Mouse (Mus musculus): ENCODE data around the gene Mcam. TPM values are rescaled to one million over a fixed set of nuclear protein-coding genes. Genes with fewer than 3 reads are reported as not detected.
A peak's percentile ranks its signal among the peaks of the same experiment; 100 is the strongest.

Gene Mcam
- polyA plus RNA-seq, 1 experiment: 27.9 TPM

DNA sequence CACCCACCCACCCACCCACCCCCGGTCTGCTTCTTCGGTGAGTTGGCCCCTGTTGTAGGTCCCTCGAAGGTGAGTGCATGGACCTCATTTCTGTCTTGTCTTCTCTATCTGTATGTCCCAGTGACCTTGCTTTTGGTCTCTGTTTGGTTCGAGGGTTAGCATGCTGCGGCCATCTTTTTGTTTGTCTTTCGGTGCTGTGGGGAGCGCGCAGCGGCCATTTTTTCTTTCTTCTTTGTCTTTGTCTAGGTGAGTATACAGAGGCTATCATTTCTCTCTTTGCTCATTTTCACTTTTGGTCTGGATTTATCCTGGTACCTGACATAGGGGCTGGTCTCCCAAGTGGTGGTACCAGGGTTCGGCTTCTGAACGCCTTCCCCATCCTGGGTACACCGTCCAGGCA is 44.5 kb downstream of the Mcam start:
- TF ChIP-seq POLR2A (IDR thresholded peaks at IDR 0.05; ENCODE audit: low read depth, low read length) (no peak), CTCF (conservative IDR thresholded peaks at IDR 0.05; ENCODE audit: insufficient read depth, insufficient read length, low read depth, low read length) (no peak)
- Histone ChIP-seq H3K27ac (ENCODE audit: insufficient read depth, low read depth, low read length) (no peak overlapping the region), H3K36me3 (ENCODE audit: control insufficient read depth, insufficient read depth, low read length) (no peaks in the 10 kb centered on the region), H3K4me1 (ENCODE audit: control insufficient read depth, insufficient read depth, low read length) (peaks cover 16% of the 10 kb centered on the region), H3K27me3 (replicated peaks; ENCODE audit: control insufficient read depth, insufficient read depth, low read length) (no peaks in the 10 kb centered on the region), H3K4me3 (ENCODE audit: insufficient read depth, low read depth, low read length) (no peak overlapping the region)
- no peak for DNase-seq
- whole genome bisulfite sequencing: 97% methylated on average over 12 of the region's 12 CpGs

DNA sequence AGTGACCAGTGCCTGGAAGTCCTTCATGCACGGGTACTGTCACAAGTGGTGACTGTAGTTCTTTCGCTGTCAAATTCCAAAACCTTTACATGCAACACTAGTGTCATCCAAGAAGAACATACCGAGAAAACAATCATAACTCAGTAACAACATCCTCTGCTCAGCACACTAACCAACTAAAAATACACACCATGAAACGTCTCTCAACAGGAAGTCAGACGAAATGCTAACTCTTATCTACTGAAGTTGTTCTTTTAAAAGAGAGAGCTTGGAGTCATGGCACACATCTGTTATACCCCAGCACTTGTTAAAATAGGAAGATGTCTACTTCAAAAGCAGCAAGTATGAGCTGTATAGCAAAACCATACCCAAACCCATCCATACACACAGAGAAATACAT is 47.3 kb downstream of the Mcam start:
- Histone ChIP-seq H3K4me1 (ENCODE audit: control insufficient read depth, insufficient read depth, low read length) (peaks cover 6% of the 10 kb centered on the region; the same call in 1 of the 2 replicates), H3K27me3 (replicated peaks; ENCODE audit: control insufficient read depth, insufficient read depth, low read length) (no peaks in the 10 kb centered on the region), H3K36me3 (ENCODE audit: control insufficient read depth, insufficient read depth, low read length) (no peaks in the 10 kb centered on the region), H3K27ac (ENCODE audit: insufficient read depth, low read depth, low read length) (no peak overlapping the region), H3K4me3 (ENCODE audit: insufficient read depth, low read depth, low read length) (no peak overlapping the region)
- TF ChIP-seq POLR2A (IDR thresholded peaks at IDR 0.05; ENCODE audit: low read depth, low read length) (no peak), CTCF (conservative IDR thresholded peaks at IDR 0.05; ENCODE audit: insufficient read depth, insufficient read length, low read depth, low read length) (no peak)
- 47% methylated on average over 5 of the region's 5 CpGs for WGBS
- DNase-seq: no peak

DNA sequence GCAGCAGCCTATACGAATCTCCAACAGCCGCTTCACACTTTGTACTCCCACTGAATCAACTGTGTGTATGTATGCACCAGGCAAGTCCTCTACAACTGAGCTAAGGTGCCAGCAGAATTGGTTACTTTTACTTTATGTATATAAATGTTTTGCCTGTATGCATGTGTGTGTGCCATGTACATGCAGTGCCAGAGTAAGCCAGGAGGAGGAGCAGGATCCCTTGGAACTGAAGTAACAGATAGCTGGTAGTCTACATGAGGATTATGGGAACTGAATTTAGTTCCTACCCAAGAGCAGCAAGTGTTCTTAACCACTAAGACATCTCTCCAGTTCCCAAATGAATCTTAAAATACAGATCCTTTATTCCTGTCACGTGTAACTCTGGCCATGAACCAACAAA is 48.0 kb downstream of the Mcam start:
- no peaks in the 10 kb centered on the region for H3K36me3 ChIP-seq (ENCODE audit: control insufficient read depth, insufficient read depth, low read length)
- WGBS: 82% methylated on average over 3 of the region's 3 CpGs
- TF ChIP-seq POLR2A (IDR thresholded peaks at IDR 0.05; ENCODE audit: low read depth, low read length) (no peak), CTCF (conservative IDR thresholded peaks at IDR 0.05; ENCODE audit: insufficient read depth, insufficient read length, low read depth, low read length) (peak; percentile 66)
- H3K27ac ChIP-seq (ENCODE audit: insufficient read depth, low read depth, low read length): no peak overlapping the region
- no peak overlapping the region for H3K4me3 ChIP-seq (ENCODE audit: insufficient read depth, low read depth, low read length)
- peaks cover 6% of the 10 kb centered on the region; the same call in 1 of the 2 replicates for H3K4me1 ChIP-seq (ENCODE audit: control insufficient read depth, insufficient read depth, low read length)
- DNase-seq: peak; percentile 58
- no peaks in the 10 kb centered on the region for H3K27me3 ChIP-seq (replicated peaks; ENCODE audit: control insufficient read depth, insufficient read depth, low read length)

DNA sequence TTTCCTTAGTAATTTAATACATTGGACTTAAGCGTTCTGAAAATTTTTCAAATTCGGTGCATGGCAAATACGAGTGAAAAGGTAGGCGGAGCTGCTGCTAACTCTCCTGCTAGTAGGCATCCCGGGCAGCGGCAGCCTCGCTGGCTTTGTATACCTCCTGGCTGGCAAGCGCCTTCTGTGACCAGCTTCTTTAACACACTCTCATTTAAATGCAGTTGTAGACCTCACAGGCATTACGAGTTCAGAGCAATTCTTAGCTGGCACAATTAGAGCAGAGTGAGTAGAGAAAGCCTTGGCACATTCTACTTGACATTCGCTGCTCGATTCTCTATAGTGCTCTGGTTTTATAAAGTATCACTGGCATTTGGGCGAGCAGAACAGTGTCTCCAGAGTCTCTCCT is 54.0 kb downstream of the Mcam start:
- no peak overlapping the region for H3K4me3 ChIP-seq (ENCODE audit: insufficient read depth, low read depth, low read length)
- DNase-seq: no peak
- no peaks in the 10 kb centered on the region for H3K4me1 ChIP-seq (ENCODE audit: control insufficient read depth, insufficient read depth, low read length)
- 68% methylated on average over 12 of the region's 12 CpGs for WGBS
- TF ChIP-seq CTCF (conservative IDR thresholded peaks at IDR 0.05; ENCODE audit: insufficient read depth, insufficient read length, low read depth, low read length) (no peak), POLR2A (IDR thresholded peaks at IDR 0.05; ENCODE audit: low read depth, low read length) (no peak)
- no peaks in the 10 kb centered on the region for H3K27me3 ChIP-seq (replicated peaks; ENCODE audit: control insufficient read depth, insufficient read depth, low read length)
- H3K36me3 ChIP-seq (ENCODE audit: control insufficient read depth, insufficient read depth, low read length): no peaks in the 10 kb centered on the region; the same call in 1 of the 2 replicates
- H3K27ac ChIP-seq (ENCODE audit: insufficient read depth, low read depth, low read length): no peak overlapping the region

DNA sequence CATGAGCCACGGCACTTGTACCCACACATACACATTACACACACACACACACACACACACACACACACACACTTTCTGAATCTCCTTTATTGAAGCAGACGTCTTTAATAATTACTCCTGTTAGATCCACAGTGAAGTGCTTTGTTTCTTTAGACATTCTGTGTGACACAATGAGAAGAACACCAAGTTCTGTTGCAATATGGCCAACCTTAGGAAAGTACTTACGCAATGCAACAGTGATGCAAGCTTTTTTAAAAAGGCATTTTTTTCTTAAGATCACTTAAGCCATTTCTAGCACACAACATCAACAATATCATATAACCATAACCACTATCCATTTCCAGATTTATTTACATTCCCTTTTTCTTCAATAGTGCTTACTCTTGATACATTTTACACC is 56.9 kb downstream of the Mcam start:
- DNase-seq: no peak
- WGBS: 76% methylated on average over 3 of the region's 3 CpGs

DNA sequence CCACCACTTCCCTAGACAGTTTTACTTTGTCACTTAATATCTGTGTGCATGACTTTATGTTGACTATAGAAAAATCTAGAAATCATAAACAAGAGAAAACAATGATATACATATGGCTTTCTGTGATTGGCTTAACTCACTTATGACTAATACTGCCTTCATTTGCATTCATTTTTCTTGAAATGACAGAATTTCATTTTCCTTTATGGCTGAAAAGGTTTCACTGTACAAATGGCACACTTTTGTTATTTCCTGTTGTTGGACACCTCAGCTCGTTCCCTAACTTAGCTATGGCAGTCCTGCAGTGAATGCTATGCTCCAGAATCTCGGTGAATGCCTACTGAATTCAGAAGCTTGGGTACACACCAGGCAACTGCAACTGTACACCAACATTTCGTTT is 58.0 kb downstream of the Mcam start:
- H3K36me3 ChIP-seq (ENCODE audit: control insufficient read depth, insufficient read depth, low read length): no peaks in the 10 kb centered on the region; the same call in 1 of the 2 replicates

More for the DNA sequence above, 56.9 kb downstream of the Mcam start:
- Histone ChIP-seq H3K36me3 (ENCODE audit: control insufficient read depth, insufficient read depth, low read length) (no peaks in the 10 kb centered on the region; the same call in 1 of the 2 replicates), H3K4me3 (ENCODE audit: insufficient read depth, low read depth, low read length) (no peak overlapping the region), H3K27ac (ENCODE audit: insufficient read depth, low read depth, low read length) (no peak overlapping the region), H3K27me3 (replicated peaks; ENCODE audit: control insufficient read depth, insufficient read depth, low read length) (no peaks in the 10 kb centered on the region), H3K4me1 (ENCODE audit: control insufficient read depth, insufficient read depth, low read length) (no peaks in the 10 kb centered on the region)
- TF ChIP-seq CTCF (conservative IDR thresholded peaks at IDR 0.05; ENCODE audit: insufficient read depth, insufficient read length, low read depth, low read length): no peak
- TF ChIP-seq POLR2A (IDR thresholded peaks at IDR 0.05; ENCODE audit: low read depth, low read length): no peak

More for the DNA sequence above, 58.0 kb downstream of the Mcam start:
- Histone ChIP-seq H3K4me1 (ENCODE audit: control insufficient read depth, insufficient read depth, low read length) (no peaks in the 10 kb centered on the region), H3K4me3 (ENCODE audit: insufficient read depth, low read depth, low read length) (no peak overlapping the region), H3K27ac (ENCODE audit: insufficient read depth, low read depth, low read length) (no peak overlapping the region), H3K27me3 (replicated peaks; ENCODE audit: control insufficient read depth, insufficient read depth, low read length) (no peaks in the 10 kb centered on the region)
- DNase-seq: no peak
- WGBS: 80% methylated on average over 3 of the region's 3 CpGs
- TF ChIP-seq CTCF (conservative IDR thresholded peaks at IDR 0.05; ENCODE audit: insufficient read depth, insufficient read length, low read depth, low read length): no peak
- no peak for TF ChIP-seq POLR2A (IDR thresholded peaks at IDR 0.05; ENCODE audit: low read depth, low read length)

Other genes starting within 250 kb of the Mcam start
- 9.2 and 20.6 TPM in 2 replicates for gene Thy1, start 91.1 kb upstream of the Mcam start, polyA plus RNA-seq (2012; rRNA removed)
- 55.5 and 66.8 TPM in 2 replicates for gene Usp2, start 67.4 kb upstream of the Mcam start, polyA plus RNA-seq (2012; rRNA removed)
- 4.4 and 5.4 TPM in 2 replicates for gene Mfrp, start 32.7 kb upstream of the Mcam start, polyA plus RNA-seq (2012; rRNA removed)
- gene C1qtnf5, start 27.2 kb upstream of the Mcam start, polyA plus RNA-seq (2012; rRNA removed): 16.8 and 19.6 TPM in 2 replicates
- not detected in 2 replicates for gene Gm49380, start 21.0 kb upstream of the Mcam start, polyA plus RNA-seq (2012; rRNA removed)
- 28.8 and 30.9 TPM in 2 replicates for gene Rnf26, start 21.0 kb upstream of the Mcam start, polyA plus RNA-seq (2012; rRNA removed)
- 6.6 and 8.1 TPM in 2 replicates for gene Cbl, start 99.6 kb downstream of the Mcam start, polyA plus RNA-seq (2012; rRNA removed)
- gene Ccdc153, start 106.2 kb downstream of the Mcam start, polyA plus RNA-seq (2012; rRNA removed): not detected in 2 replicates
- gene Pdzd3, start 117.0 kb downstream of the Mcam start, polyA plus RNA-seq (2012; rRNA removed): 58.0 and 62.5 TPM in 2 replicates
- gene Nlrx1, start 134.1 kb downstream of the Mcam start, polyA plus RNA-seq (2012; rRNA removed): 15.2 and 17.4 TPM in 2 replicates
- gene Abcg4, start 154.1 kb downstream of the Mcam start, polyA plus RNA-seq (2012; rRNA removed): 0.45 and 1.2 TPM in 2 replicates
- gene Hinfp, start 171.2 kb downstream of the Mcam start, polyA plus RNA-seq (2012; rRNA removed): 14.4 and 17.8 TPM in 2 replicates
- 164 and 194 TPM in 2 replicates for gene C2cd2l, start 185.8 kb downstream of the Mcam start, polyA plus RNA-seq (2012; rRNA removed)
- 41.9 and 45.8 TPM in 2 replicates for gene Dpagt1, start 191.6 kb downstream of the Mcam start, polyA plus RNA-seq (2012; rRNA removed)
- gene H2afx, start 200.2 kb downstream of the Mcam start, polyA plus RNA-seq (2012; rRNA removed): 23.6 and 31.5 TPM in 2 replicates
- gene Hmbs, start 209.8 kb downstream of the Mcam start, polyA plus RNA-seq (2012; rRNA removed): 47.4 and 49.3 TPM in 2 replicates
- gene Vps11, start 227.2 kb downstream of the Mcam start, polyA plus RNA-seq (2012; rRNA removed): 31.2 and 34.1 TPM in 2 replicates
- gene Hyou1, start 245.0 kb downstream of the Mcam start, polyA plus RNA-seq (2012; rRNA removed): 42.3 and 45.0 TPM in 2 replicates

All from kidney, adult 2 months (tissue).